In genomic region chr10:50370611-50371010, GRCm38 (mm10) we compare ENCODE assay signal across 8 mouse cellular contexts.
A peak's percentile ranks its signal among the peaks of the same experiment; 100 is the strongest.
DNase-seq lines count a peak whose midpoint lies in the region; ATAC-seq and TF ChIP-seq lines count a peak whose summit lies in the region.
"Had no signal": no experiment of that assay in that cellular context is flagged by ENCODE, and none has a peak within 500 bp of the region (broad histone marks: within the 10 kb centered on the region; RNA-seq: fewer than 3 reads in every experiment).

No protein-coding gene starts in this region.

- no peak overlapping the region for H3K9ac ChIP-seq in midbrain, embryonic 11.5 days (ENCODE audit: low read length)
- no peak overlapping the region for H3K9ac ChIP-seq in forebrain, postnatal 0 days
- H3K9ac ChIP-seq in neural tube, embryonic 14.5 days (replicated peaks; ENCODE audit: low read depth, low read length) = no peak overlapping the region
- H3K9ac ChIP-seq: embryonic facial prominence, embryonic 13.5 days had no signal

- no peaks in the 10 kb centered on the region for H3K27me3 ChIP-seq in midbrain, embryonic 11.5 days (ENCODE audit: control insufficient read depth, insufficient read depth, low read length)
- no peaks in the 10 kb centered on the region for H3K27me3 ChIP-seq in midbrain, embryonic 10.5 days (ENCODE audit: low read depth, poor library complexity, severe bottlenecking)
- H3K27me3 ChIP-seq in forebrain, postnatal 0 days (ENCODE audit: insufficient read depth, low read length) = no peaks in the 10 kb centered on the region
- H3K27me3 ChIP-seq in neural tube, embryonic 14.5 days (ENCODE audit: control insufficient read depth, insufficient read depth, low read length) = no peaks in the 10 kb centered on the region
- H3K27me3 ChIP-seq: embryonic facial prominence, embryonic 13.5 days had no signal

- WGBS in midbrain, embryonic 11.5 days = 48% methylated on average over 1 of the region's 1 CpGs
- WGBS in midbrain, embryonic 10.5 days = 56% methylated on average over 1 of the region's 1 CpGs
- WGBS in forebrain, postnatal 0 days = 43% methylated on average over 1 of the region's 1 CpGs
- WGBS in neural tube, embryonic 14.5 days = 62% methylated on average over 1 of the region's 1 CpGs

- no peak overlapping the region for H3K4me3 ChIP-seq in midbrain, embryonic 11.5 days (ENCODE audit: low read depth, low read length)
- H3K4me3 ChIP-seq in midbrain, embryonic 10.5 days = no peak overlapping the region
- no peak overlapping the region for H3K4me3 ChIP-seq in forebrain, postnatal 0 days (ENCODE audit: low read depth, low read length)
- no peak overlapping the region for H3K4me3 ChIP-seq in neural tube, embryonic 14.5 days (ENCODE audit: low read depth, low read length)
- H3K4me3 ChIP-seq: embryonic facial prominence, embryonic 13.5 days had no signal

- H3K36me3 ChIP-seq in midbrain, embryonic 11.5 days (ENCODE audit: control insufficient read depth, insufficient read depth, low read length) = no peaks in the 10 kb centered on the region
- no peaks in the 10 kb centered on the region for H3K36me3 ChIP-seq in midbrain, embryonic 10.5 days
- no peaks in the 10 kb centered on the region for H3K36me3 ChIP-seq in forebrain, postnatal 0 days (ENCODE audit: insufficient read depth)
- no peaks in the 10 kb centered on the region for H3K36me3 ChIP-seq in neural tube, embryonic 14.5 days (ENCODE audit: control insufficient read depth, insufficient read depth, low read length)
- H3K36me3 ChIP-seq: embryonic facial prominence, embryonic 13.5 days had no signal

- peak; percentile 78 for TF ChIP-seq CTCF in forebrain, postnatal 0 days (IDR thresholded peaks at IDR 0.05; ENCODE audit: low read depth)

- no peaks in the 10 kb centered on the region for H3K4me1 ChIP-seq in midbrain, embryonic 11.5 days (ENCODE audit: control insufficient read depth, insufficient read depth, low read length)
- no peaks in the 10 kb centered on the region for H3K4me1 ChIP-seq in midbrain, embryonic 10.5 days
- H3K4me1 ChIP-seq in forebrain, postnatal 0 days (ENCODE audit: insufficient read depth) = no peaks in the 10 kb centered on the region
- no peaks in the 10 kb centered on the region for H3K4me1 ChIP-seq in neural tube, embryonic 14.5 days (ENCODE audit: control insufficient read depth, insufficient read depth, low read length)
- H3K4me1 ChIP-seq: embryonic facial prominence, embryonic 13.5 days had no signal

- no peaks in the 10 kb centered on the region for H3K9me3 ChIP-seq in midbrain, embryonic 11.5 days (ENCODE audit: control insufficient read depth, low read length)
- H3K9me3 ChIP-seq in midbrain, embryonic 10.5 days (replicated peaks) = no peaks in the 10 kb centered on the region
- no peaks in the 10 kb centered on the region for H3K9me3 ChIP-seq in forebrain, postnatal 0 days (ENCODE audit: low read length)
- no peaks in the 10 kb centered on the region for H3K9me3 ChIP-seq in neural tube, embryonic 14.5 days (ENCODE audit: control insufficient read depth, low read length)
- H3K9me3 ChIP-seq: embryonic facial prominence, embryonic 13.5 days had no signal

- no peak for DNase-seq in midbrain, embryonic 11.5 days (ENCODE audit: low spot score, missing footprints)
- no peak for DNase-seq in midbrain, embryonic 10.5 days (ENCODE audit: low spot score)
- DNase-seq in cerebellum, adult 18-20 months = peak; percentile 42 to 54
- DNase-seq in forebrain, postnatal 0 days = peak; percentile 72
- no peak for DNase-seq in gastrocnemius, adult 8-10 months (ENCODE audit: low spot score in 2 of 2)

- no peak overlapping the region for H3K27ac ChIP-seq in midbrain, embryonic 11.5 days (ENCODE audit: low read depth, low read length)
- H3K27ac ChIP-seq in midbrain, embryonic 10.5 days (replicated peaks) = no peak overlapping the region
- H3K27ac ChIP-seq in forebrain, postnatal 0 days (ENCODE audit: low read depth, low read length) = no peak overlapping the region
- H3K27ac ChIP-seq in neural tube, embryonic 14.5 days (ENCODE audit: low read depth, low read length) = no peak overlapping the region
- H3K27ac ChIP-seq: embryonic facial prominence, embryonic 13.5 days had no signal

- ATAC-seq in midbrain, embryonic 11.5 days (ENCODE audit: low FRiP score) = peak; percentile 57; the same call in 1 of the 2 replicates
- ATAC-seq in forebrain, postnatal 0 days = peak; percentile 85; the same call in 1 of the 2 replicates
- ATAC-seq in neural tube, embryonic 14.5 days (ENCODE audit: low read depth) = peak; percentile 58; the same call in 1 of the 2 replicates
- ATAC-seq in megakaryocyte progenitor cell, adult 5-6 weeks (replicated peaks; ENCODE audit: poor library complexity) = no peak

- no peak overlapping the region for H3K4me2 ChIP-seq in midbrain, embryonic 11.5 days
- H3K4me2 ChIP-seq in forebrain, postnatal 0 days (ENCODE audit: low read depth) = no peak overlapping the region
- no peak overlapping the region for H3K4me2 ChIP-seq in neural tube, embryonic 14.5 days (ENCODE audit: low read depth, low read length)
- H3K4me2 ChIP-seq: embryonic facial prominence, embryonic 13.5 days had no signal

Comparison
In these comparisons a context has a peak if more than half of its experiments do, and no peak if none do; other contexts are left out.
1. DNase-seq: peak in cerebellum, adult 18-20 months (2 of 2) and forebrain, postnatal 0 days (single experiment); none in midbrain, embryonic 11.5 days (single experiment), midbrain, embryonic 10.5 days (single experiment) and gastrocnemius, adult 8-10 months (0 of 2).